18 mouse cellular contexts compared by ENCODE assay signal in the genomic region with DNA sequence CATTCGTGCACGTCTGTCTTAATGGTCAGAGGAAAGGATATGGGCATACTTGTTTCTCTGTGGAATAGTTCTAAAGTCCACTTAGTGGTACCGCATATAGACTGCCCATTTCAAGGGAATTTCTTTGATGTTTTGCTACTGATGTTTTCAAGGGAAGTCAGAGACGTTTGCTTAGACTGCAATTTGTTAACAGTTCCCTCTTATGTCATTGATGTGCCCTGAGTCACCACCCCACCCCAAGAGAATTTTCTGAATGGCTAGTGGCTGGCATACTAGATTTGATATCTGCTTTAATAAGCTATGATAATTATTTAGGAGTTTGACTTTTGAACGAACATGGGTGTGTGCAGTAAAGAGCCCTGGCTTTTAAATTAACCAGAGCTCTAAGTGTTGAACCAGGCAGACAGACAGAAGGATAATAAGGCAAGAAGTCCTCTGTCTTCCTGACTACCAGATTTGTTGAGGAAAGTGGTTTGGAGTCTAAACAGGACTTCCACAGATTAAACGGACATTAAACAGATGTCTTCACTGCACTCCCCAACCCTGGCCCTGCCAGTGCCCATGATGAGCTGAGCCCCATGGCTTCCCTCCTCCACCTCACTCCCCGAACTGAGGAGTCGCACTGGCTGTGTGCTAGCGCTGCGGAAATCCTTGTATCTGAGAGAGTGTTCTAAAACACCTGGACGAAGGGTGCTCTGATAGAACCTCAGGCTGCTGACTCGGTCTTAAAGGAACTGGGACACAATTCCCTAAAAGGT. TPM values are rescaled to one million over a fixed set of nuclear protein-coding genes. Genes with fewer than 3 reads are reported as not detected.
A peak's percentile ranks its signal among the peaks of the same experiment; 100 is the strongest.
DNase-seq lines count a peak whose midpoint lies in the region; ATAC-seq and TF ChIP-seq lines count a peak whose summit lies in the region.
"Had no signal": no experiment of that assay in that cellular context is flagged by ENCODE, and none has a peak within 500 bp of the region (broad histone marks: within the 10 kb centered on the region; RNA-seq: fewer than 3 reads in every experiment).

No protein-coding gene starts in this region.

- H3K27ac ChIP-seq in kidney, postnatal 0 days = peak overlapping the region; percentile 42; the same call in 1 of the 2 replicates
- H3K27ac ChIP-seq in liver, embryonic 12.5 days = peak overlapping the region; percentile 49; the same call in 1 of the 2 replicates
- H3K27ac ChIP-seq in small intestine, adult 2 months (ENCODE audit: insufficient read depth, low read depth, low read length) = peak overlapping the region; percentile 81
- H3K27ac ChIP-seq: embryonic facial prominence, embryonic 12.5 days; gastrocnemius, adult 2 months; heart, adult 2 months; hindbrain, embryonic 10.5 days; midbrain, embryonic 15.5 days had no signal

- no peaks in the 10 kb centered on the region for H3K9me3 ChIP-seq in kidney, postnatal 0 days (replicated peaks; ENCODE audit: low read length)
- no peaks in the 10 kb centered on the region for H3K9me3 ChIP-seq in liver, embryonic 12.5 days (replicated peaks)
- H3K9me3 ChIP-seq: embryonic facial prominence, embryonic 12.5 days; midbrain, embryonic 15.5 days had no signal

- no peak for ATAC-seq in kidney, postnatal 0 days (replicated peaks; ENCODE audit: low FRiP score, low read depth)
- ATAC-seq in erythroblast, adult 5-6 weeks (replicated peaks; ENCODE audit: low FRiP score, poor library complexity, severe bottlenecking) = peak; percentile 56
- ATAC-seq in liver, embryonic 12.5 days = no peak
- ATAC-seq: forebrain, embryonic 14.5 days; midbrain, embryonic 15.5 days had no signal

- WGBS in kidney, postnatal 0 days = 46% methylated on average over 12 of the region's 12 CpGs
- WGBS in liver, embryonic 12.5 days (ENCODE audit: insufficient replicate concordance) = 70% methylated on average over 12 of the region's 12 CpGs
- 15% methylated on average over 12 of the region's 12 CpGs for WGBS in small intestine, adult 2 months

- H3K4me3 ChIP-seq in kidney, postnatal 0 days (replicated peaks; ENCODE audit: low read depth, low read length) = no peak overlapping the region
- peak overlapping the region; percentile 52 for H3K4me3 ChIP-seq in liver, embryonic 12.5 days
- H3K4me3 ChIP-seq in small intestine, adult 2 months (ENCODE audit: low read depth, low read length) = peak overlapping the region; percentile 45
- H3K4me3 ChIP-seq: embryonic facial prominence, embryonic 12.5 days; gastrocnemius, adult 2 months; heart, adult 2 months; hindbrain, embryonic 10.5 days; midbrain, embryonic 15.5 days had no signal

- no peaks in the 10 kb centered on the region for H3K27me3 ChIP-seq in kidney, postnatal 0 days (ENCODE audit: insufficient read depth, low read length)
- no peaks in the 10 kb centered on the region for H3K27me3 ChIP-seq in liver, embryonic 12.5 days (replicated peaks)
- H3K27me3 ChIP-seq in small intestine, adult 2 months (ENCODE audit: control insufficient read depth, insufficient read depth, low read length) = no peaks in the 10 kb centered on the region
- H3K27me3 ChIP-seq: embryonic facial prominence, embryonic 12.5 days; midbrain, embryonic 15.5 days had no signal

- no peak for DNase-seq in kidney, postnatal 0 days (ENCODE audit: low spot score)
- no peak for DNase-seq in kidney, adult 8-10 months
- DNase-seq in urinary bladder, postnatal 36 days (ENCODE audit: low spot score in 2 of 2) = no peak
- no peak for DNase-seq in cerebellum, adult 9-10 months
- DNase-seq: adrenal gland, adult 8-10 months; cerebellum, postnatal 14 days; gastrocnemius, adult 2 months; heart, adult 2 months; kidney, postnatal 10 days; lung, adult 2 months; thymus, adult 18-20 months had no signal

- H3K4me2 ChIP-seq in kidney, postnatal 0 days (ENCODE audit: low read length) = no peak overlapping the region
- peak overlapping the region; percentile 69 for H3K4me2 ChIP-seq in liver, embryonic 12.5 days
- H3K4me2 ChIP-seq: embryonic facial prominence, embryonic 12.5 days; midbrain, embryonic 15.5 days had no signal

- no peaks in the 10 kb centered on the region for H3K36me3 ChIP-seq in kidney, postnatal 0 days (ENCODE audit: insufficient read depth, low read length)
- H3K36me3 ChIP-seq in liver, embryonic 12.5 days = peaks cover 29% of the 10 kb centered on the region
- no peaks in the 10 kb centered on the region for H3K36me3 ChIP-seq in small intestine, adult 2 months (ENCODE audit: control insufficient read depth, insufficient read depth, low read length)
- H3K36me3 ChIP-seq: embryonic facial prominence, embryonic 12.5 days; midbrain, embryonic 15.5 days had no signal

- TF ChIP-seq CTCF in kidney, postnatal 0 days (IDR thresholded peaks at IDR 0.05; ENCODE audit: low read depth) = no peak
- TF ChIP-seq CTCF in small intestine, adult 2 months (IDR thresholded peaks at IDR 0.05; ENCODE audit: extremely low read depth, insufficient read length, insufficient replicate concordance, low read depth, low read length) = no peak

- no peak for TF ChIP-seq POLR2A in small intestine, adult 2 months (IDR thresholded peaks at IDR 0.05; ENCODE audit: low read depth, low read length)

- H3K9ac ChIP-seq in kidney, postnatal 0 days (ENCODE audit: low read depth, low read length) = no peak overlapping the region
- peak overlapping the region; percentile 46; the same call in 1 of the 2 replicates for H3K9ac ChIP-seq in liver, embryonic 12.5 days
- H3K9ac ChIP-seq: embryonic facial prominence, embryonic 12.5 days; midbrain, embryonic 15.5 days had no signal

- peaks cover 12% of the 10 kb centered on the region for H3K4me1 ChIP-seq in kidney, postnatal 0 days (replicated peaks; ENCODE audit: insufficient read depth, low read length)
- H3K4me1 ChIP-seq in liver, embryonic 12.5 days = peaks cover 92% of the 10 kb centered on the region
- peaks cover 18% of the 10 kb centered on the region for H3K4me1 ChIP-seq in small intestine, adult 2 months (ENCODE audit: control insufficient read depth, insufficient read depth, insufficient read length, low read length)
- H3K4me1 ChIP-seq: embryonic facial prominence, embryonic 12.5 days; midbrain, embryonic 15.5 days had no signal

RNA-seq across cellular contexts. Expression of a gene that starts 24.0 kb away (rescaled TPM):
- 45.6 and 47.1 TPM in 2 replicates for polyA plus RNA-seq in kidney, postnatal 0 days (2015; fragmentation: Nextera tagmentation; extraction: Ambion mirVana)
- 751 and 838 TPM in 2 replicates for total RNA-seq in erythroblast, adult 5-6 weeks (2015; ENCODE audit: low replicate concordance)
- total RNA-seq in erythroblast, adult 5-6 weeks (2017; ENCODE audit: low replicate concordance) = 1,646 and 2,072 TPM in 2 replicates
- 40.1 and 42.5 TPM in 2 replicates for polyA plus RNA-seq in liver, embryonic 12.5 days (2016; fragmentation: Nextera tagmentation; extraction: Ambion mirVana)
- polyA plus RNA-seq in small intestine, adult 2 months (2012; rRNA removed) = 7.7 and 39.8 TPM in 2 replicates
